Mouse (Mus musculus) thymus, postnatal 25 days (tissue): ENCODE measurements around the gene Ppm1n.

ENCODE experiments used
- DNase-seq: peaks from one replicate; pipeline ENCODE4 v3.0.0; 2022

Gene Ppm1n

DNA sequence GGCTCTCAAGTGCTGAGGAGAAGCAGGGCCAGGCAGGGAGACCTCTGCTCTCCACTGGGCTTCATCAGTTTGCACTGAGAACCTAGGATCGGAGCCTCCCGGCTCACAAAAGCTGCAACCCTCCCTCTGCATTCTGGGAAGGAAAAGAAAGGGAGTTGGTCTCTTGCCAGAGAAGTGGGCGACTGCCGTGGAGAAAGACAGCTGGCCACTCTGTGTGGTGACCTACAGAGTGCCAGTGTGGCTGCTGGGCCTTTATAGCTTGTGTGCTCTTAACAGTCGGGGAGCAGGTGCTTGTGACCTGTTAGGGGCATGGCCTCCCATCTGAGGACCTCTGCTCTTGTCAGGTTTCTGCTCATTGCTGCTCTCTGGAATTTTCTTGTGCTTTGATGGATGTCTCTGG lies 36.0 kb downstream of the Ppm1n start:
- DNase-seq = no peak

DNA sequence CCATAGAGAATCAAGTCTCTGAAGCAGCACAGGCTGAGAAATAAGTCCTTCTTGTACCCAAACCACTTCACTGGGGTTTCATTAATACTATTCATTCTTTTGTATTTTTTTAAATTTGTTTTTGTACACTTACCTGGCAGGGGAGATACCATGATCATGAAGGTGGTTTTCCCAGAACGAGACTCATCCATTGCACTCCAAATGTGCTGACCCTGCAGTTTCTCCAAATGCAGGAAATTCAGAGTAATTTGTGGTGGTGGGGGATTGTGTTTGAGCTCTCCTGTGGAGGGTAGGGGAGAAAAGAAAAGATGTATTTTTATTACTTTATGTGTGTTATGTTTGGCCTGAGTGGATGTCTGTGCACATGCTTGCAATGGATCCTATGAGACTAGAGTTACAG lies 37.9 kb downstream of the Ppm1n start:
- DNase-seq = no peak

DNA sequence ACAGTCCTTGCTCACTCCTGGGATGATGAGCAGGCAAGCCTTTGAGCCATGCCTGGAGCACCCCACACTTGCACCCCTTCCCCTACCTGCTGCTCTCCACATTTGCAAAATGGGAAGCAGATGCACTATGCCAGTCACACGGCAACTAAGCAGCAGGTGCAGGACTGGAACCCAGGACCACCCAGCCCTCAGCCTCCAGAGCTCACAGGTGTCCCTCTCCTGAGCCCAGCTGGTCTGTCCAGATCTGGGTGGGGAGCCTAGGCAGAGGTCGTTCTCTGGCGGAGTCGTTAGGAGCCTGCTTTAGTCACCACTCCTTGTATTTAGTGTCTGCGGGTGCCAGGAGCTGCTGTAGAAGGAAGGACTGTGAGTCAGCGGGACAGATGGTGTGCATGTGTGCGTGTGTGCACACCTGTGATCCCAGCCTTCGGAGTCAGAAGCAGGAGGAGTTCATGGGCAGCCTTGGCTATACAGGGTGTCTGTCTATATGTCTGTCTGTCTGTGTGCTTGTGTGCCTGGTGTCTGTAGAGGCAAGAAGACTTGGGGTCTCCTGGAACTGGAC lies 38.9 kb downstream of the Ppm1n start:
- no peak for DNase-seq

DNA sequence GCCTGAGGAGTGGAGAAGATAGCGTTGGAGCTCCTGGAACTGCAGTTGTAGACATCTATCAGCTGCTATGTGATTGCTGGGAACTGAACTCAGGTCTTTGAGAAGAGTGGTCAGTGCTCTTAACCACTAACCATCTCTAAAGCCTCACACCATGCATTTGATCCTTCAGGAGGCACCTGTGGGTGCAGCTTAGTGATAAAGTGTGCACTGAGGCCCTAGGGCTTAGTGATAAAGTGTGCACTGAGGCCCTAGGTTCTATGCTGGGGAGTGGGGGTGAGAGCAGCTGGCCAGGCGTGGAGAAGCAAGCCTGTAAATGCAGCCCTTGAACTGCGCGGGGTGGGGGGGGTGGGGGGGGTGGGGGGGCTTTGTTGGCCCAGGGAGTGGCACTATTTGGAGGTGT lies 39.9 kb downstream of the Ppm1n start:
- DNase-seq = no peak

DNA sequence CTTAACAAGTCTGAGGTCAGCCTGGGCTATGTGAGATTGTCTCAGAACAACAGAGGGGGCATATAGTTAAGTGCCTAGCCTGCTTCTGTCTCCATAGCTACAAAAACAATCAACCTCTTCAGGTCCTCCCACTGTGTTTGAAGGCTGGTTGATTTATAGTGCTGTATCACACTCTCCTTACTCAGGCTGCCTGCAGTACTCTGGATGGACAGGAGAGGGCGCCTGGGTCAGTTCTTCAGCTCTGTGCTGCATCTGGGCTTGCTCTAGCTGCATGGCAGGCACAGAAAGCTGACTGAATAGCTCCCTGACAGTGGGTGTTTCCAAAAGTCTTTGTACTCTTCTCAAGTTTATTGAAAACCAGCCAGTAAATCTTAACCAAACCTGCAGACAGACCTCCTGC lies 40.4 kb downstream of the Ppm1n start:
- DNase-seq = peak; percentile 89

DNA sequence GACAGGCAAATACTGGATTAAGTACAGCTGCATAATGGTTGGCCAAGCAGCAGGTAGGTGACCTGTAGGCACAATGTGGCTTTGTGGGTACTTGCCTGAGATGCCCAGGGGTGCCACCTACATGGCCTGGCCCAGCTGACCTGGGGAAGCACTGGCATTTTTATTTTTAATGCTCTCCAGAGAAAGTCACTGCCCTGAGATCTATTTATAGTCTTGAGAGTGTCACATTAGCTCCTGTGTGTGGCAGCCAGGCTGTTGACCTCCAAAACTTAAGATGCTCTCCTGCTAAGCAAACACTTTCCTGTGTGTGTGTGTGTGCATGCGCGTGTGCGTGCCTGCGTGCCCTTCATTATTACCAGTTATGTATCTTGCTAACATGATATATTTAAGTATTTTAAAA lies 41.5 kb downstream of the Ppm1n start:
- DNase-seq = no peak

DNA sequence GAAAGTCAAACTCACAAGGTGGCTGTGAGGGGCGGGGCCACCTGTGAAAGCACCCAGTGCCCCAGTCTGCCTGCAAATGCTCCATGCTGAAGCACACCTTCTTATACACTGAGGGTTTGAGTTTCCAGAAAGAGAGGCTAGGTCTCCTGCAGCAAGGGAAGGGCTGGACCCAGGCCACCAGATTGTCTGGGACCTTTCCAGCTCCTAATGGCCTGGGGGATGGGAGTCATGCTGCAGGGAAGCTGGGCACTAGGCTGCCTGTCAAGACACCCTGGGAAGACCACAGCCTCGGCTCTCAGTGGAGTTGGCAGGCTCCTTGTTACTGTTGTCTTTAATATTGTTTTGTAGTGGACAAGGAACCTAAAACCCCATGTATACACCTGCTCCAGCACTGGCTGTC lies 43.5 kb downstream of the Ppm1n start:
- no peak for DNase-seq

DNA sequence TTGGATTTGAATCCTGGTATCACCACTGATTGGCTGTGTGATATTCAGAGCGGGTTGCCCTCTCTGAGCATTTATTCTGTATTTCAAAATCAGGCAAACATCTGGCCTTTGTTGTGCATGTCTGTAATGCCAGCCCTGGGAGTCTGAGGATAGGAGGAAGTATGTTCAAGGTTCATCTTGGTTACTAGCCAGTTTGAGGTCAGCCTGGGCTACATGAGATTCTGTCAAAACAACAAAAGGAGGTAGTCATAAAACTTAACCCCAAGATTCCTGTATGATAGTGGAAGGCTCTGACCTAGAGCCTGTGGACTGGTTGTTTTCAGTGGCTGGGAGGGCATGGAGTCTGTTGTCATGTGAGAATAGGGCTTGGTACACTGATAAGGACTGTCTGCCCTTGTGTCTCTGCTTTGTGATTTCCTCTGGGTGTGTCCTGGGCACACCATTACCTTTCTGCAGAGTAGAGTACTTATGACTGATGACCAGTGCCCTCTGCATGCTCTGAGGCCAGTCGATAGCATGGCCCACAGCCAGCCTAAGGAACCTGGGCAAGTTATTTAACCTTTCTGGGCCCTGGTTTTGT lies 44.7 kb downstream of the Ppm1n start:
- no peak for DNase-seq

DNA sequence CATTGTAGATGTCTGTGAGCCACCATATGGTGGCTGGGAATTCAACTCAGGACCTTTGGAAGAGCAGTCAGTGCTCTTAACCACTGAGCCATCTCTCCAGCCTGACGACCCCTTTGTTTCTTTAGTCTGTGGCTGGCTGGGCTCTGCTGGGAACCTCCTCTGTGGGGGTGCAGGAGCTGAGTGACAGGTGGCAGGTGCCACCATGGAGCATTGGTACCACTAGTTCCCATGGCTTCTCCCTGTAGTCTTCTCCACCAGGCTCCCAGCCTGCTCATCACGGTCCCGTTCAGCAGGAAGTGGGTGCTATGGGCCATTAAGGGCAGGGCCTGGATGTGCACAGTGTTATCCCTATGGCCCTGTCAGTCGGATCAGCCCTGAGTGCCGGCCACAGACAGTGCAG lies 45.2 kb downstream of the Ppm1n start:
- DNase-seq = no peak

DNA sequence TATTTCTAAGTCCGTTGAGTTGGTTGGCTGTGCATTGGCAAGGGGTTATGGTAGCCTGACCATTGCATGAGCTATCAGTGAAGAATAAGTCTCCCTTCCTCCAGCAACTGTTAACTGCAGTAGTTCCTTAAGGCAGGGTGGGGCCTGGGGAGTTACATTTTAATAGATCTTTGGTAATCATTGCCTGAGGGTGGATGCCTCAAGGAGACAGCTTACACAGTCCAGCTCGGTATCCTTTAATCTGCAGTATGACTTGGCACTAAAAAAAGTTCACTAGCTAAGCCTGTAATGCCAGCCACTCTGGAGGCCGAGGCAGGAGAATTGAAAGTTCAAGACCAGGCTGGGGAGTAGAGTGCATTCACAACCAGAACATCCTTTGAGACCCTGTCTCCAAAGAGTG lies 48.0 kb downstream of the Ppm1n start:
- no peak for DNase-seq

DNA sequence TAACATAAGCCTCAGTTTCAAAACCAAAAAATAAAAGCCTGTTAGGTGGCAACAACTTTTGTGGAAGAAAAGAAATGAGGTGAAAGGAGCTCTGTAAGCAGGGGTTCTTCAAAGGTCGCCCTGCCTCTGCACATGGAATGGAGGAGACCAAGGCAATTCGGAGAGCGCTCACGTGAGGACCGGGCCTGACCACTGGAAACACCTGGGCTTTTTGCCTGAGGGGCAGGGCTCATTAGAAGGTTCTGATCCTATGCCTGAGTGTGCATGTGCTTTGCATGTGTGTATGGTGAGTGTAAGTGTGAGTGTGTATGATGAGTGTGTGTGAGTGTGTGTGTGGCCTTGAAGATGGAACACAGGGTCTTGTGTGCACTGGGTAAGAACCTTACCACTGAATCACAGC lies 49.0 kb downstream of the Ppm1n start:
- DNase-seq = no peak

DNA sequence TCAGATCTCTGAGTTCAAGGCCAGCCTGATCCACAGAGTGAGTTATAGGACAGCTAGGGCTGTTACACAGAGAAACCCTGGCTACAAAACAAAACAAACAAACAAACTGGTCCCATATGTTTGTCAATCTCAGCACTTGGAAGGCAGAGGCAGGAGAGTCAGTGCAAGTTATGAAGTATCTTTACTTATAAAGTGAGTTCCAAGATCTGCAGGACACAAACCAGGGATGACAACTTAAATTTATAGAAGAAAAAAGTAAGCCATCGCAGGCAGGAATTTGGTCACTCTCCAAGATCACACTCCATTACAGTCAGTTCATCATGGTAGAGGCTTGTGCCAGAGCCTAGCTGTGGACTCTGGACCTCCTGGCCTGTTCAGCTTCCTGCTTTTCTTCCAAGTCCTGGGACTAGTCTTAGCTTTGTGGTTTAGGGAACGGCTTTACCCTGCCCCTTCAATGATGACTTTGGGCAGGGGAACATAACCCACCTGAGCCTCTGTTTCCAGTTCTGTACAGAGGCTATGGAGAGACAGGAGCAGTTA lies 49.8 kb downstream of the Ppm1n start:
- DNase-seq = no peak

DNA sequence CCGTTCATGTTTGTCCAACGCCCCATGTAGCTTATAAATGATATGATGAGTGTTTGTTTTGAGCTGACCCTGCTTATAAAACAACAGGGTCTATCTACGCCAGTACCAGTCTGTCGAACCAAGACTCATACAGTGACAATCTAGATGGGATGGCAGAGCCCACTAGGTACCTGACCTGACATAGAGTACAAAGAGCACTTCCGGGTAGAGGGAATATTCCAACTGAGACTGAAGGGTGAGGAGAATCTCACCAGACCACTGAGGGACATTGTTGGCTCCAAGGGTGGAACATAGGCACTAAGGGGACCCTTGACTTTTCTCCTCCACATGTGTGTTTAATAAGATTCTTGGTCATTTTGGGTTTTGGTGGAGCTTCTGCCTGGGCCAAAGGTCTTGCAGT lies 50.5 kb downstream of the Ppm1n start:
- DNase-seq = no peak

DNA sequence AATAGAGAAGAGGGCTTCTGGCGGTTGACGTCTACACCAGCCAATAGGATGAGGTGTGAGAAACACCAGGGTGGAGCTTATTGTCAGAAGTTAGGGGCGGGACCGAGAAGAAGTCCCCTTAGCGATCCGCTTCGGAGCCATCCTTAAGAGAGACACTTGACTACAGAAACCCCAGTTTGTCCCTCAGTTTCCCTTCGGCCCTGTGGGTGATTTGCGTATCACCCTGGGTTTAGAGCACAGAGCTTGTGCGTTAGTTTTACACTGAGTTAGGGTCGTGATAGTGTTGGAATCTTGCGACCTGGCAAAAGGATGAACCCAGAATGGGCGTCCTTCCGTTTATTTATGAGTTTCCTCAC lies 51.1 kb downstream of the Ppm1n start:
- DNase-seq = no peak

DNA sequence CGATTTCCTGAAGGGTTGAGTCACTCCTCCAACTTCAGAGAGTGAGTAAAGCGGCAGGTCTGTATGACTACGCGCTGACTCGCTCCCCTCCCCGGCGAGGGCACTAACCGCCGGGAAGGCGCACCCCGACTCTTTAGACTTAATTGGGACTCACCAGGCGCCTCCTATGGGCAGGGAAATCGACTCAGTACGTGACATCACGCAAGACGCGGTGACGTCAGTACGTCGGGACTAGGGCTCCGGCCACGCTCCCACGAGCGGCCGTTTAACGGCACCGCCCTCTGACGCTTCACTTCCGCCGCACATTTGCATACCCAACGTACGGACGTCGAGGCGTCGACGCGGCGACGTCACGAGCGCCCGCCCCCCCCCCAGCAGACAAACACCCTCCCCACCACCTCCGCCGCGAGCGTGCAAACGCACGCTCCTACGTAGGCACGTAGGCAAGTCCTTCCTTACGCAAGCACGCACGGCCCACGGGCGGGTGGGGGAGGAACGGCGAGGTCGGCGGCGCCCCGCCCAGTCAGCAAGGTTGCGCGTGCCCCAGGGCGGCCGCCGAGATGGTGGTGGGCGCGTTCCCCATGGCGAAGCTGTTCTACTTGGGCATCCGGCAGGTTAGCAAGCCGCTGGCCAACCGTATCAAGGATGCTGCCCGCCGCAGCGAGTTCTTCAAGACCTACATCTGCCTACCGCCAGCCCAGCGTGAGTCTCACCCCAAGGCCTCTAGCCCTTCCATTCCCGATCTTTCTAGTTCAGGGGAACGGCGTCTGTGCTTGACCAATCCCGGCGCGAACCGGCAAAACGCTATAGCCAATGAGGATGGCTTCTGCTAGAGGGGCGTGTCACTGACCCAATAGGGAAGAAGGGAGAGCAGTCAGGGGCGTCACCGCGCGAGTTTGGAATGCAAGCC lies 51.7 kb downstream of the Ppm1n start, which contains the start of gene Opa3:
TSS of gene Opa3 (plus strand) at position 452 of the 910 bp plus-strand sequence.
- peak; percentile 99 for DNase-seq

DNA sequence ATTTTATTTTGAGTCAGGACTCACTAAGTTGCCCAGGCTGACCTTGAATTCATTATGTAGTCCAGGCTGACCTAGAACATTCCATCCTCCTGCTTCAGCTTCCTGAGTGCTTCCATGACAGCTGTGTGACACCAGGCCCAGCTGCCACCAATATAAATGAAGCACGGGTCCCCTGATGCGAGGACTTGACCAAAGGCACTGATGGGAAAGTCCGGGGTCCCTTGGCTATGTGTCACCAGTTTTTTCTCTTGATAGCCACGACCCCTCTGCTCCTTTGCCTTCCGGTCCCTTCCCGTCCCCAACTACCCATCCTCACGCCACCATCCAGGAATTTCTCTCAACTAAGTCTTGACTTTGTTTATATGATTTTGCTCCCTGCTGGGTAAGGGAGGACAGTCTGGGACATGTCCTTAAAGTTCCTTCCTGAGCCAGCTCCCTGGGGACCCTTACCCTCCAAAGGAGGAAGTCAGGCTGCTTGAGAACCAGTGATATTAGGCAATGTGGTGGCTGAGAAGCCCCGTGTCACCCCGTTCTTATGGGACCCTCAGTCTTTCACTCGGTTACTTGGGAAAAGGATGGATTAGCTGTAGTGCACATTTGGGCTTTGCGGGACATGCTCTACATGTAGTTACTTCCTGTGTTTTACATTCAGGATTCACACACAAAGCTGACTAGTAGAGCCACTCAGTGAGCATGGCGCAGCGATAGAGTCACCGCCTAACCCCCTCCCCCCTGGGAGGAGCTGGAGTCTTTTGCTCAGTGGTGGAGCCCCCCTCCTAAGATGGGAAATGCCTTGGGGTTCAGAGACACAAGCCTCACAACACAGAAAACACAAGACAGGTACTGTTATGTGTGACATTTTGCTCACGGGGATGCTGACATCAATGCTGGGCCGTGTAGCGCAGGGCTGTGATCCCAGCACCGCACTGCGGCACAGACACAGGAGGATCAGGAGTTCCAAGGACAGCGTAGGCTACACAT lies 52.8 kb downstream of the Ppm1n start:
- DNase-seq = peak; percentile 58
